In the genomic region with DNA sequence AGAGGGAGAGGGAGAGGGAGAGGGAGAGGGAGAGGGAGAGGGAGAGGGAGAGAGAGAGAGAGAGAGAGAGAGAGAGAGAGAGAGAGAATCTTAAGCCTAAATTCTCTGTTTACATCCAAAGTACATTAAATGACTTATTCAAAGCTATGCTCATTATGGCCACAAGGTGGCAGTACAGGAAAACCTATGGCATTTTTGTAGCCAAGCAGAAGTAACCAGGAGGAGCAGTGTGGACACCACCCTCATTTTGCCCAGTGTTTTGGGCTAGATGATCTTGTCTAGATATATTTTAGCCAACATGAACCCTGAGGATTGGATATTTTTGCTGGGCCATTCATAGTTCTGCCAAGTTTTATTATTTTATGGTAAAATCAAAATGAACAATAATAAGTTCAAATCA, we compare ENCODE assay signal across 7 mouse cellular contexts. TPM values are rescaled to one million over a fixed set of nuclear protein-coding genes. Genes with fewer than 3 reads are reported as not detected.
A peak's percentile ranks its signal among the peaks of the same experiment; 100 is the strongest.
DNase-seq lines count a peak whose midpoint lies in the region; ATAC-seq and TF ChIP-seq lines count a peak whose summit lies in the region.

No protein-coding gene starts in this region.

- H3K27ac ChIP-seq in MEL (ENCODE audit: control insufficient read depth, low read depth, low read length): no peak overlapping the region
- no peak overlapping the region for H3K27ac ChIP-seq in forebrain, embryonic 15.5 days (replicated peaks)
- no peak overlapping the region for H3K27ac ChIP-seq in stomach, postnatal 0 days (replicated peaks)

- H3K9me3 ChIP-seq in MEL (replicated peaks; ENCODE audit: insufficient read depth, low read length): no peaks in the 10 kb centered on the region
- H3K9me3 ChIP-seq in forebrain, embryonic 15.5 days: no peaks in the 10 kb centered on the region
- H3K9me3 ChIP-seq in stomach, postnatal 0 days (ENCODE audit: control insufficient read depth, low read length): no peaks in the 10 kb centered on the region

- peak; percentile 72 for DNase-seq in layer of hippocampus, adult 11-12 months (ENCODE audit: low spot score)
- DNase-seq in layer of hippocampus, adult 8-10 months (ENCODE audit: low spot score in 2 of 2): no peak
- DNase-seq in MEL (ENCODE audit: low read depth, low spot score): peak; percentile 63
- DNase-seq in c-Kit-positive CD71-negative TER-119-negative erythroid progenitor cells, embryonic 14.5 days (ENCODE audit: low read depth): peak; percentile 57
- DNase-seq in lung, adult 2 months: no peak
- peak; percentile 19 for DNase-seq in stomach, postnatal 0 days (ENCODE audit: low spot score)

- no peaks in the 10 kb centered on the region for H3K4me1 ChIP-seq in MEL (ENCODE audit: control insufficient read depth in 1 of 2, insufficient read depth in 2 of 2, low read length in 2 of 2)
- no peaks in the 10 kb centered on the region for H3K4me1 ChIP-seq in forebrain, embryonic 15.5 days
- H3K4me1 ChIP-seq in lung, adult 2 months (ENCODE audit: control insufficient read depth, insufficient read depth, low read length): 0 out of 2 replicates have a peak, but pooled peaks cover 3% of the 10 kb centered on the region
- H3K4me1 ChIP-seq in stomach, postnatal 0 days (replicated peaks; ENCODE audit: control insufficient read depth, insufficient read depth): no peaks in the 10 kb centered on the region

- no peak overlapping the region for H3K9ac ChIP-seq in MEL (ENCODE audit: control insufficient read depth, low read depth, low read length, poor library complexity, severe bottlenecking)
- H3K9ac ChIP-seq in forebrain, embryonic 15.5 days (replicated peaks): no peak overlapping the region
- no peak overlapping the region for H3K9ac ChIP-seq in stomach, postnatal 0 days (ENCODE audit: low read length)

- TF ChIP-seq EP300 in MEL (IDR thresholded peaks at IDR 0.05; ENCODE audit: low read depth in 1 of 2, low read length in 2 of 2): no peak
- no peak for TF ChIP-seq EP300 in stomach, postnatal 0 days (optimal IDR thresholded peaks at IDR 0.05)

- no peak for TF ChIP-seq POLR2A in MEL (IDR thresholded peaks at IDR 0.05; ENCODE audit: control insufficient read depth in 1 of 2, insufficient read depth in 1 of 2, low read depth in 1 of 2, low read length in 2 of 2, poor library complexity in 1 of 2)
- TF ChIP-seq POLR2A in lung, adult 2 months (IDR thresholded peaks at IDR 0.05; ENCODE audit: borderline replicate concordance, extremely low read depth, low read depth, low read length): no peak

- TF ChIP-seq CTCF in MEL (IDR thresholded peaks at IDR 0.05 in 2 of 3, conservative IDR thresholded peaks at IDR 0.05 in 1 of 3; ENCODE audit: control insufficient read depth in 1 of 3, insufficient read depth in 1 of 3, low read depth in 2 of 3, low read length in 3 of 3, poor library complexity in 1 of 3, severe bottlenecking in 1 of 3): peak; percentile 5 to 52 (median 47); a peak in 4 of 6 replicates
- TF ChIP-seq CTCF in lung, adult 2 months (IDR thresholded peaks at IDR 0.05; ENCODE audit: insufficient read depth, low read length): peak; percentile 46; the same call in 1 of the 2 replicates
- peak; percentile 91 for TF ChIP-seq CTCF in stomach, postnatal 0 days (IDR thresholded peaks at IDR 0.05; ENCODE audit: low read depth)

- no peaks in the 10 kb centered on the region for H3K79me2 ChIP-seq in MEL (ENCODE audit: control insufficient read depth, insufficient read depth, low read length, poor library complexity)

- ATAC-seq in forebrain, embryonic 15.5 days (replicated peaks): peak; percentile 53; the same call in 1 of the 2 replicates
- no peak for ATAC-seq in stomach, postnatal 0 days (ENCODE audit: low FRiP score, low TSS enrichment)

- H3K4me3 ChIP-seq in MEL (ENCODE audit: control insufficient read depth in 1 of 2, insufficient read depth in 1 of 2, low read depth in 2 of 2, low read length in 2 of 2): no peak overlapping the region
- H3K4me3 ChIP-seq in forebrain, embryonic 15.5 days: no peak overlapping the region
- no peak overlapping the region for H3K4me3 ChIP-seq in lung, adult 2 months (replicated peaks; ENCODE audit: extremely low read depth, low read depth, low read length)
- no peak overlapping the region for H3K4me3 ChIP-seq in stomach, postnatal 0 days (ENCODE audit: low read depth, low read length)

- no peaks in the 10 kb centered on the region for H3K27me3 ChIP-seq in MEL (ENCODE audit: control insufficient read depth in 1 of 2, insufficient read depth in 2 of 2, low read length in 2 of 2)
- H3K27me3 ChIP-seq in forebrain, embryonic 15.5 days: no peaks in the 10 kb centered on the region
- no peaks in the 10 kb centered on the region for H3K27me3 ChIP-seq in stomach, postnatal 0 days (ENCODE audit: control insufficient read depth, insufficient read depth, low read length)

- no peak overlapping the region for H3K4me2 ChIP-seq in forebrain, embryonic 15.5 days (replicated peaks)
- H3K4me2 ChIP-seq in stomach, postnatal 0 days (replicated peaks; ENCODE audit: low read depth): no peak overlapping the region

- H3K36me3 ChIP-seq in MEL (ENCODE audit: control insufficient read depth in 1 of 2, insufficient read depth in 2 of 2, low read length in 2 of 2): no peaks in the 10 kb centered on the region
- no peaks in the 10 kb centered on the region for H3K36me3 ChIP-seq in forebrain, embryonic 15.5 days
- no peaks in the 10 kb centered on the region for H3K36me3 ChIP-seq in stomach, postnatal 0 days (ENCODE audit: control insufficient read depth, insufficient read depth, low read length)

- peak; percentile 59 for TF ChIP-seq RAD21 in MEL (IDR thresholded peaks at IDR 0.05; ENCODE audit: low read depth, low read length)

TF ChIP-seq in MEL, 35 proteins besides CTCF, POLR2A, EP300 and RAD21:
- TF ChIP-seq USF2 (IDR thresholded peaks at IDR 0.05; ENCODE audit: borderline replicate concordance in 1 of 2, insufficient read depth in 1 of 2, low read depth in 1 of 2, low read length in 2 of 2) (no peak), ZC3H11A (IDR thresholded peaks at IDR 0.05; ENCODE audit: low read depth, low read length) (peak; percentile 26; the same call in 1 of the 2 replicates), SMC3 (IDR thresholded peaks at IDR 0.05; ENCODE audit: low read depth, low read length) (peak; percentile 51), ETS1 (IDR thresholded peaks at IDR 0.05; ENCODE audit: low read depth, low read length) (no peak)

RNA-seq across cellular contexts. Expression of gene Uchl1, which starts 21.2 kb away (rescaled TPM):
- 100 to 1,000 TPM; 830 to 915 (median 871) TPM for total RNA-seq in layer of hippocampus, adult 8-10 months (2022)
- total RNA-seq in MEL (2012; rRNA removed): not detected in 2 replicates
- not detected for polyA plus RNA-seq in MEL (2012; ENCODE audit: insufficient read depth in 1 of 2, insufficient read length in 2 of 2, low read depth in 1 of 2, low replicate concordance in 2 of 2, missing spikeins in 1 of 2)
- polyA plus RNA-seq in forebrain, embryonic 15.5 days (2015; fragmentation: Nextera tagmentation; extraction: Ambion mirVana): 1,253 and 1,277 TPM in 2 replicates
- polyA plus RNA-seq in lung, adult 2 months (2012; rRNA removed): 8.0 and 9.3 TPM in 2 replicates
- 62.5 and 66.0 TPM in 2 replicates for polyA plus RNA-seq in stomach, postnatal 0 days (2015; fragmentation: Nextera tagmentation; extraction: Ambion mirVana)

RNA-seq across cellular contexts. Expression of gene Limch1, which starts 48.5 kb away (rescaled TPM):
- total RNA-seq in layer of hippocampus, adult 8-10 months (2022): 100 to 1,000 TPM; 112 to 133 (median 124) TPM
- not detected in 2 replicates for total RNA-seq in MEL (2012; rRNA removed)
- not detected for polyA plus RNA-seq in MEL (2012; ENCODE audit: insufficient read depth in 1 of 2, insufficient read length in 2 of 2, low read depth in 1 of 2, low replicate concordance in 2 of 2, missing spikeins in 1 of 2)
- 84.3 and 85.1 TPM in 2 replicates for polyA plus RNA-seq in forebrain, embryonic 15.5 days (2015; fragmentation: Nextera tagmentation; extraction: Ambion mirVana)
- polyA plus RNA-seq in lung, adult 2 months (2012; rRNA removed): 156 and 242 TPM in 2 replicates
- 6.1 and 6.3 TPM in 2 replicates for polyA plus RNA-seq in stomach, postnatal 0 days (2015; fragmentation: Nextera tagmentation; extraction: Ambion mirVana)

Comparison
In these comparisons a context has a peak if more than half of its experiments do, and no peak if none do; other contexts are left out.
1. DNase-seq: peak in layer of hippocampus, adult 11-12 months (single experiment), MEL (single experiment), c-Kit-positive CD71-negative TER-119-negative erythroid progenitor cells, embryonic 14.5 days (single experiment) and stomach, postnatal 0 days (single experiment); none in layer of hippocampus, adult 8-10 months (0 of 2) and lung, adult 2 months (single experiment).
2. RNA of gene Uchl1, which starts 21.2 kb away (polyA plus RNA-seq): 1,253 to 1,277 TPM in forebrain, embryonic 15.5 days; 62.5 to 66.0 TPM in stomach, postnatal 0 days, 8.0 to 9.3 TPM in lung, adult 2 months and not detected in MEL; every median in the first group is over 10 times any median in the second.
3. RNA of gene Limch1, which starts 48.5 kb away (polyA plus RNA-seq): 156 to 242 TPM in lung, adult 2 months and 84.3 to 85.1 TPM in forebrain, embryonic 15.5 days; 6.1 to 6.3 TPM in stomach, postnatal 0 days and not detected in MEL; every median in the first group is over 10 times any median in the second.
4. Peak in every context shown above with its lines, with median percentiles within 50 percentile points of each other: CTCF ChIP-seq.